Mouse (Mus musculus): ENCODE results near the gene 4930519P11Rik.

GRCm38 (mm10) chr2:154651363-154651762, 38.1 kb upstream of the 4930519P11Rik start, which contains the start of gene Chmp4b:
- no peak for TF ChIP-seq CHD1 (IDR thresholded peaks at IDR 0.05; ENCODE audit: low read depth, low read length)
- TF ChIP-seq ZKSCAN1 (IDR thresholded peaks at IDR 0.05; ENCODE audit: low read depth, low read length): no peak
- TF ChIP-seq POLR2A (IDR thresholded peaks at IDR 0.05; ENCODE audit: control insufficient read depth in 1 of 2, insufficient read depth in 1 of 2, low read depth in 1 of 2, low read length in 2 of 2, poor library complexity in 1 of 2): no peak
- TF ChIP-seq CTCF (IDR thresholded peaks at IDR 0.05 in 2 of 3, conservative IDR thresholded peaks at IDR 0.05 in 1 of 3; ENCODE audit: control insufficient read depth in 1 of 3, insufficient read depth in 1 of 3, low read depth in 2 of 3, low read length in 3 of 3, poor library complexity in 1 of 3, severe bottlenecking in 1 of 3): no peak
- no peak for TF ChIP-seq CHD2 (IDR thresholded peaks at IDR 0.05; ENCODE audit: low read length)
- TF ChIP-seq EP300 (IDR thresholded peaks at IDR 0.05; ENCODE audit: low read depth in 1 of 2, low read length in 2 of 2): no peak
- no peak for TF ChIP-seq BHLHE40 (IDR thresholded peaks at IDR 0.05; ENCODE audit: borderline replicate concordance, low read depth, low read length)
- TF ChIP-seq NRF1 (IDR thresholded peaks at IDR 0.05; ENCODE audit: insufficient read depth, low read depth, low read length, poor library complexity, severe bottlenecking): no peak
- TF ChIP-seq NELFE (IDR thresholded peaks at IDR 0.05; ENCODE audit: low read depth, low read length): no peak
- TF ChIP-seq GATA1 (IDR thresholded peaks at IDR 0.05; ENCODE audit: low read depth, low read length): no peak
- no peak for TF ChIP-seq ELF1 (IDR thresholded peaks at IDR 0.05; ENCODE audit: low read depth, low read length)

Measured in MEL (cell line).